Mouse (Mus musculus) liver, embryonic 14.5 days (tissue): ENCODE measurements at regions not wholly inside any gene's neighbourhood (a gene's known extent, or its start where the extent isn't known, plus 50 kb on each side); places are given as distances from the start of the nearest gene placed in this dataset.

Experiments used
- CTCF ChIP-seq: IDR thresholded peaks from 2 replicates; pipeline ENCODE4 v1.5.1; 2016; ENCODE audit warnings: antibody characterized with exemption, low read depth, control low read depth
- EP300 ChIP-seq: IDR thresholded peaks from 2 replicates; pipeline ENCODE4 v1.6.1; 2016; ENCODE audit warnings: antibody characterized with exemption, low read depth

DNA sequence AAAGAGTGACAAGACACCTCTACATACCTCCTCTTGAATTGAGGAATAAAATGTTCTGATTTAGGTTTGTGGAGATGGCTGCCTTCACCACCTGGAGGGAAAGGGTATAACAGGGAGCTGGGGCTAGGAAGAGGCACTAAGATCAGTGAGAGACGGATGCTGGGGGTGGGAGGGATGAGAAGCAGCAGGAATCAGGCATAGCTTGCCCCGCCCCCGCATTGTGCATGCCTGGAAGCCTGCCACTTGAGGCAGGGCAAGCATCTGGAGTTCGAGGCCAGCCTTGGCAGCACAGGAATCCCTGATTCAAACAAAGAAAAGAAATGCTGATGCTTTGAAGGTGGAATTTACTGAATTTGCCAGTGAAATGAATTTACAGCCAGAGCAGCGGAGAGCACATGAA is 63.6 kb upstream of the Syt13 start:
- TF ChIP-seq CTCF, result no peak
- TF ChIP-seq EP300, result no peak
